Comparison of ENCODE assay signal across 20 mouse cellular contexts in the genomic region with DNA sequence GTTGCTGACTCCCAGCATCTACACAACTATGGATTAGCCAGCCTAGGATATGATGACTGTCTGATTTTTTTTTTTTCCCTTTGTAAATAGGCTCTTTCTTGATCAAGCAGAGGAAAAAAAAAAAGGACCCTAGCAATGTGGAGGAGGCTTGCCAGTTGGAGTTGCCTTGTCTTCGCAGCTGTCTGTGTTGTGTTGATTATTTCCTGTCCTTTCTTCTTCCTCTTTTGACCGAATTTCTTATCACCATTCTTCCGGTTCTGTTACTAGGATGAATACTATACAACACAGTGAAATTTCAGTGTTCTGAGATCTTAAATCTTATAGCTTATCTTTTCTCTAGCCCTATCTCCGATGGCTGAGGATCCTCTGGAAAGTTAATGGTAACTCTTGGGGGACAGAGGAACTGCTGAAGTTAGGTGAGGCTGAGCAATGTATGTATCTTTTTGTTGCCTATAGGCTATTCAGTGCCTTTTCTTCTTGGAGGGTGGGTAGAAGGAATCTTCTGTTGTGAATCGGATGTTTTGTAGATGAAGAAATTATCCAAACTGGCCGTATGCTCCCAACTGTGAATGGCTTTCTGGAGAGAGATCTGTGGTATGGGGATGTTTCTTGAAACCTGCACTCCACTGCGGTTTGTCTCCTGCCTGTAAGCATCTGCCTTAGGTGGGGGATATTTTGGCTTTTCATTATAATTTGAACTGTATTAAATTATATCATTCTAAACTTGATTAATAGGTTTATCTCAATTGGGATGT. TPM values are rescaled to one million over a fixed set of nuclear protein-coding genes. Genes with fewer than 3 reads are reported as not detected.
DNase-seq lines count a peak whose midpoint lies in the region; ATAC-seq and TF ChIP-seq lines count a peak whose summit lies in the region.
"Had no signal": no experiment of that assay in that cellular context is flagged by ENCODE, and none has a peak within 500 bp of the region (broad histone marks: within the 10 kb centered on the region; RNA-seq: fewer than 3 reads in every experiment).

No protein-coding gene starts in this region.

- TF ChIP-seq CTCF in hindbrain, postnatal 0 days (IDR thresholded peaks at IDR 0.05; ENCODE audit: low read depth) = no peak

- H3K27ac ChIP-seq in liver, embryonic 11.5 days (ENCODE audit: low read depth, low read length) = no peak overlapping the region; the same call in 1 of the 2 replicates
- no peak overlapping the region for H3K27ac ChIP-seq in liver, embryonic 12.5 days
- no peak overlapping the region for H3K27ac ChIP-seq in hindbrain, postnatal 0 days
- H3K27ac ChIP-seq: embryonic facial prominence, embryonic 15.5 days; forebrain, embryonic 10.5 days; limb, embryonic 12.5 days; liver, embryonic 15.5 days had no signal

- no peak for DNase-seq in liver, embryonic 11.5 days (ENCODE audit: low spot score)
- DNase-seq in liver (no peak), MEL-GATA-1-ER (ENCODE audit: extremely low read depth, low read depth) (peak; percentile 84)
- no peak for DNase-seq in left cerebral cortex, postnatal 14 days (ENCODE audit: low spot score in 2 of 2)
- no peak for DNase-seq in hindbrain, postnatal 0 days (ENCODE audit: low spot score)
- DNase-seq in lung, postnatal 4 days = no peak
- DNase-seq: adrenal gland, postnatal 36 days; cerebellum, adult 11-12 months; cerebellum, postnatal 25 days; heart, adult 18-20 months; heart, postnatal 4 days; kidney, adult 2 months; lung, postnatal 10 days had no signal

- no peaks in the 10 kb centered on the region for H3K36me3 ChIP-seq in liver, embryonic 11.5 days (ENCODE audit: control insufficient read depth, insufficient read depth, low read length)
- H3K36me3 ChIP-seq in liver, embryonic 12.5 days = peaks cover 20% of the 10 kb centered on the region
- no peaks in the 10 kb centered on the region for H3K36me3 ChIP-seq in hindbrain, postnatal 0 days (ENCODE audit: insufficient read depth, low read length)
- H3K36me3 ChIP-seq: embryonic facial prominence, embryonic 15.5 days; liver, embryonic 15.5 days had no signal

- ATAC-seq in liver, embryonic 11.5 days (replicated peaks; ENCODE audit: low FRiP score) = no peak
- no peak for ATAC-seq in liver, embryonic 12.5 days
- ATAC-seq in neutrophil, adult 5-6 weeks (ENCODE audit: extremely low read depth, insufficient number of reproducible peaks, low FRiP score, poor library complexity, severe bottlenecking) = peak; percentile 56
- no peak for ATAC-seq in hindbrain, postnatal 0 days

- peaks cover 38% of the 10 kb centered on the region for H3K4me1 ChIP-seq in liver, embryonic 11.5 days (replicated peaks; ENCODE audit: control insufficient read depth, insufficient read depth, low read length)
- H3K4me1 ChIP-seq in liver, embryonic 12.5 days = peaks cover 76% of the 10 kb centered on the region
- H3K4me1 ChIP-seq in hindbrain, postnatal 0 days (ENCODE audit: insufficient read depth, low read length) = no peaks in the 10 kb centered on the region; the same call in 1 of the 2 replicates

- WGBS in liver, embryonic 11.5 days = 41% methylated on average over 7 of the region's 7 CpGs
- 24% methylated on average over 7 of the region's 7 CpGs for WGBS in liver, embryonic 12.5 days (ENCODE audit: insufficient replicate concordance)
- WGBS in hindbrain, postnatal 0 days = 87% methylated on average over 7 of the region's 7 CpGs

- intact Hi-C loops in left cerebral cortex, postnatal 14 days (cut with DNase I) = no loop called here

- no peak overlapping the region for H3K4me3 ChIP-seq in liver, embryonic 11.5 days (ENCODE audit: low read depth, low read length)
- H3K4me3 ChIP-seq in liver, embryonic 12.5 days = no peak overlapping the region
- no peak overlapping the region for H3K4me3 ChIP-seq in hindbrain, postnatal 0 days (ENCODE audit: low read length)
- H3K4me3 ChIP-seq: embryonic facial prominence, embryonic 15.5 days; forebrain, embryonic 10.5 days; limb, embryonic 12.5 days; liver, embryonic 15.5 days had no signal

- no peaks in the 10 kb centered on the region for H3K27me3 ChIP-seq in liver, embryonic 11.5 days (replicated peaks; ENCODE audit: control insufficient read depth, insufficient read depth, low read length)
- no peaks in the 10 kb centered on the region for H3K27me3 ChIP-seq in liver, embryonic 12.5 days (replicated peaks)
- no peaks in the 10 kb centered on the region for H3K27me3 ChIP-seq in hindbrain, postnatal 0 days (ENCODE audit: insufficient read depth, low read length)
- H3K27me3 ChIP-seq: embryonic facial prominence, embryonic 15.5 days; limb, embryonic 12.5 days; liver, embryonic 15.5 days had no signal

- no peaks in the 10 kb centered on the region for H3K9me3 ChIP-seq in liver, embryonic 11.5 days (ENCODE audit: control insufficient read depth, low read length)
- no peaks in the 10 kb centered on the region for H3K9me3 ChIP-seq in liver, embryonic 12.5 days (replicated peaks)
- H3K9me3 ChIP-seq in hindbrain, postnatal 0 days (ENCODE audit: low read length) = no peaks in the 10 kb centered on the region
- H3K9me3 ChIP-seq: embryonic facial prominence, embryonic 15.5 days; forebrain, embryonic 10.5 days; limb, embryonic 12.5 days; liver, embryonic 15.5 days had no signal

- H3K9ac ChIP-seq in liver, embryonic 11.5 days (ENCODE audit: low read depth, low read length) = no peak overlapping the region
- no peak overlapping the region for H3K9ac ChIP-seq in liver, embryonic 12.5 days
- no peak overlapping the region for H3K9ac ChIP-seq in hindbrain, postnatal 0 days (replicated peaks; ENCODE audit: low read length)
- H3K9ac ChIP-seq: embryonic facial prominence, embryonic 15.5 days; limb, embryonic 12.5 days; liver, embryonic 15.5 days had no signal

- H3K4me2 ChIP-seq in liver, embryonic 11.5 days = 0 out of 2 replicates have a peak overlapping the region, but pooled peaks have one; percentile 7
- peak overlapping the region; percentile 4 for H3K4me2 ChIP-seq in liver, embryonic 12.5 days
- H3K4me2 ChIP-seq in hindbrain, postnatal 0 days (ENCODE audit: low read depth, low read length) = no peak overlapping the region
- H3K4me2 ChIP-seq: embryonic facial prominence, embryonic 15.5 days; limb, embryonic 12.5 days; liver, embryonic 15.5 days; midbrain, embryonic 11.5 days had no signal

RNA-seq across cellular contexts. Expression of gene Nck2, which starts 12.8 kb away (rescaled TPM):
- 24.5 and 26.0 TPM in 2 replicates for polyA plus RNA-seq in liver, embryonic 11.5 days (2014; fragmentation: Nextera tagmentation; extraction: Ambion mirVana)
- polyA plus RNA-seq in liver, embryonic 12.5 days (2016; fragmentation: Nextera tagmentation; extraction: Ambion mirVana) = 20.3 and 20.4 TPM in 2 replicates
- total RNA-seq in neutrophil, adult 5-6 weeks (2017) = 18.2 and 18.9 TPM in 2 replicates
- total RNA-seq in left cerebral cortex, postnatal 14 days (2021) = 10 to 100 TPM; 33.4 to 33.7 TPM
- total RNA-seq in hindbrain, postnatal 0 days (2014; rRNA removed) = 65.1 and 65.6 TPM in 2 replicates
- polyA plus RNA-seq in hindbrain, postnatal 0 days (2015; fragmentation: Nextera tagmentation; extraction: Ambion mirVana) = 28.9 and 32.2 TPM in 2 replicates
